Mouse (Mus musculus) mesoderm, embryonic 11.5 days (tissue): ENCODE measurements around the gene Acta2.

ENCODE experiments used
- DNase-seq: peaks from one replicate; pipeline ENCODE4 v3.0.0-alpha.2; 2012; ENCODE audit warnings: low read depth, low spot score

Acta2 gene

GRCm38 (mm10) chr19:34254880-34255681 is at the start of gene Acta2:
TSS of gene Acta2 (minus strand) at chr19:34255590.
- peak; percentile 20 for DNase-seq

- DNase-seq: no peak
These were observed 49.5 kb upstream of the Acta2 start for GRCm38 (mm10) chr19:34304917-34305316.

GRCm38 (mm10) chr19:34300430-34300829 is 45.0 kb upstream of the Acta2 start:
- DNase-seq: no peak

GRCm38 (mm10) chr19:34299229-34299628 is 43.8 kb upstream of the Acta2 start:
- DNase-seq: no peak

GRCm38 (mm10) chr19:34298531-34298930 is 43.1 kb upstream of the Acta2 start:
- DNase-seq: no peak

- DNase-seq: no peak
These were observed 40.1 kb upstream of the Acta2 start for GRCm38 (mm10) chr19:34295442-34295841.

GRCm38 (mm10) chr19:34293376-34293947 is 38.1 kb upstream of the Acta2 start:
- no peak for DNase-seq

- no peak for DNase-seq
These were observed 37.3 kb upstream of the Acta2 start for GRCm38 (mm10) chr19:34292701-34293100.

- DNase-seq: no peak
These were observed 36.6 kb upstream of the Acta2 start for GRCm38 (mm10) chr19:34291956-34292355.

GRCm38 (mm10) chr19:34291379-34291778 is 36.0 kb upstream of the Acta2 start:
- no peak for DNase-seq

GRCm38 (mm10) chr19:34290872-34291341 is 35.5 kb upstream of the Acta2 start:
- no peak for DNase-seq

- peak; percentile 59 for DNase-seq
These were observed 34.8 kb upstream of the Acta2 start, which contains the start of gene Fas for GRCm38 (mm10) chr19:34289948-34290789. TSS of gene Fas (plus strand) at chr19:34290666.

- no peak for DNase-seq
These were observed 33.3 kb upstream of the Acta2 start for GRCm38 (mm10) chr19:34288696-34289095.

GRCm38 (mm10) chr19:34287656-34288415 is 32.4 kb upstream of the Acta2 start:
- no peak for DNase-seq

GRCm38 (mm10) chr19:34287221-34287620 is 31.8 kb upstream of the Acta2 start:
- DNase-seq: no peak

GRCm38 (mm10) chr19:34284826-34285225 is 29.4 kb upstream of the Acta2 start:
- no peak for DNase-seq

GRCm38 (mm10) chr19:34284383-34284782 is 29.0 kb upstream of the Acta2 start:
- DNase-seq: no peak

- DNase-seq: no peak
These were observed 28.2 kb upstream of the Acta2 start for GRCm38 (mm10) chr19:34283614-34284013.

- no peak for DNase-seq
These were observed 22.7 kb upstream of the Acta2 start for GRCm38 (mm10) chr19:34278078-34278477.

- DNase-seq: no peak
These were observed 17.7 kb upstream of the Acta2 start for GRCm38 (mm10) chr19:34273073-34273472.

GRCm38 (mm10) chr19:34270824-34271464 is 15.6 kb upstream of the Acta2 start:
- no peak for DNase-seq
